Mouse (Mus musculus) colon, adult 2 months (tissue): ENCODE results near the gene Plet1. TPM values are rescaled to one million over a fixed set of nuclear protein-coding genes. Genes with fewer than 3 reads are reported as not detected.

Experiments
- polyA plus RNA-seq: library from polyadenylated mRNA; depleted of rRNA; stranded (reverse); fragments of >200 nt; gene quantifications from 2 replicates; pipeline ENCODE4 v1.2.3, GENCODE M21; 2012; rRNA removed

Plet1 gene
- 76.3 and 144 TPM in 2 replicates for polyA plus RNA-seq

DNA sequence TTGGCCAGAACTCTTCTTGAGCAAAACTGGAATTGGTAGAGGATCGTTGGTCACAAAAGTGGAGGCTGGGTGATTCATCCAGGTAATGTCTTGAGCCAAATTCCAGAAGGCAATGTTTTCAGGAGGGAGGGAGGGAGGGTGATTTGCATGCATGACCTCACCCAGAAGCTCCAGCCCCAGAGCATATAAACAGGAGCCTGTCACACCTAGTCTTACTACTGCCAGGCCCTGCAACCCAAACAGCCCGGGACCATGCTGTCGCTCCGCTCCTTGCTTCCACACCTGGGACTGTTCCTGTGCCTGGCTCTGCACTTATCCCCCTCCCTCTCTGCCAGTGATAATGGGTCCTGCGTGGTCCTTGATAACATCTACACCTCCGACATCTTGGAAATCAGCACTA, at the start of gene Plet1:
TSS of gene Plet1 (plus strand) at position 215 of the 400 bp plus-strand sequence.

GRCm38 (mm10) chr9:50528293-50528892, 34.1 kb downstream of the Plet1 start, which contains the start of gene Pts:
Pts (minus strand) TSS chr9:50528724.

DNA sequence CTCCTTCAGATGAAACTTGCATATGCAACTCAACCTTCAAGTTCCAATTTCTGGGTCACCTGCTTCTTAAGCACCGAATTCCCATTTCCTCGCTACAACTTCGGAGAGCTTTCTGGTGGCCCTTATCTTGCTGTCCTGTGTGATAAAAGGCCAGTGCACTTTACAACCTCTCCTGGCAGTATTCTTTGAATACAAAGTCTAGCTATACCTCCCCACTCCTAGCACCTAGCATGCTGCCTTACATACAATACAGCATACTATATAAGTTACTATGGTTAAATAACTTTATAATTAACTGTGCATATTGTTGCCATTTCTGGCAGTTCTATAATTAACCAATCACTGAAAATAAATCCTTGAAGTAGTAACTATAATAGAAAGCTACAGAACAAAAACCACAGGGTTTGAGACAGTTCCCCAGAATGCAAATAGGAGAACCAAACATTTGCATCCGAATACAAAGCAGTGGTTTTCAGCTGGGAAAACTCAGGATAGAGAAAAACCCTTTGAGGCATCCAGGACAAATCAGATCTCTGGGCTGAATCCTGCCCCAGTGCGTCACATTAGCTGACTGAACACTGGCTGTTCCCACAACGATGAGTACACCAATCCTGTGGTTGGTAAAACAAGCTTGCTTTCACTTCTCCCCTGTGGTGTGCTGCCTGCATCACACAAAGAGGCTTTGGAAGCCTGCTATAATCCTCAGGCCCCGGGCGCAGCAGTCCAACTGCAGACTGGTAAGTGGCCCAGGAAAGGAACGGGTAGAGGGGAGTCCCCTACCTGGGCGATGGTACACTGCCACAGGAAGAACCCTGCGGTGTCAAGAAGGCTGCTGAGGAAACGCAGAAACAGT, 60.1 kb downstream of the Plet1 start, which contains the start of gene Il18:
TSS of gene Il18 (plus strand) at position 587 of the 853 bp plus-strand sequence.

GRCm38 (mm10) chr9:50555094-50555446, 60.7 kb downstream of the Plet1 start, which contains the start of gene Bco2:
Bco2 (minus strand) TSS chr9:50555181.

Other genes with a start within 250 kb of the Plet1 start
- gene Rpl10-ps3, start 149.6 kb upstream of the Plet1 start, polyA plus RNA-seq: 47.4 and 52.1 TPM in 2 replicates
- gene Pts, start 34.2 kb downstream of the Plet1 start, polyA plus RNA-seq: 33.4 and 38.2 TPM in 2 replicates
- gene Il18, start 60.3 kb downstream of the Plet1 start, polyA plus RNA-seq: 36.9 and 39.9 TPM in 2 replicates
- 3.0 and 4.6 TPM in 2 replicates for gene Bco2, start 60.7 kb downstream of the Plet1 start, polyA plus RNA-seq
- not detected in 2 replicates for gene Tex12, start 66.8 kb downstream of the Plet1 start, polyA plus RNA-seq
- 315 and 398 TPM in 2 replicates for gene Sdhd, start 109.3 kb downstream of the Plet1 start, polyA plus RNA-seq
- gene Timm8b, start 109.4 kb downstream of the Plet1 start, polyA plus RNA-seq: 123 and 144 TPM in 2 replicates
- 0.66 and 1.0 TPM in 2 replicates for gene Pih1d2, start 122.8 kb downstream of the Plet1 start, polyA plus RNA-seq
- gene Nkapd1, start 122.9 kb downstream of the Plet1 start, polyA plus RNA-seq: 4.3 and 4.5 TPM in 2 replicates
- 20.5 and 20.6 TPM in 2 replicates for gene Dlat, start 165.3 kb downstream of the Plet1 start, polyA plus RNA-seq
- 3.8 and 4.2 TPM in 2 replicates for gene Dixdc1, start 245.0 kb downstream of the Plet1 start, polyA plus RNA-seq